Mouse (Mus musculus): Measurements from ENCODE around the gene Ttn. TPM values are rescaled to one million over a fixed set of nuclear protein-coding genes. Genes with fewer than 3 reads are reported as not detected.

Ttn gene
- polyA plus RNA-seq, 1 experiment from 2014 or later, result 2.5 TPM

- no peak overlapping the region for H3K9ac ChIP-seq
- no peak overlapping the region for H3K4me2 ChIP-seq (replicated peaks)
- H3K9me3 ChIP-seq (replicated peaks), result no peaks in the 10 kb centered on the region
- no peaks in the 10 kb centered on the region for H3K27me3 ChIP-seq
- WGBS, result 49% methylated on average over 9 of the region's 9 CpGs
- no peak overlapping the region for H3K4me3 ChIP-seq
- no peak for ATAC-seq (ENCODE audit: low FRiP score)
- H3K4me1 ChIP-seq, result no peaks in the 10 kb centered on the region
- no peaks in the 10 kb centered on the region for H3K36me3 ChIP-seq
- H3K27ac ChIP-seq, result no peak overlapping the region
Observed at GRCm38 (mm10) chr2:76980146-76980545, 2.2 kb downstream of the Ttn start.

- Histone ChIP-seq H3K4me1 (no peaks in the 10 kb centered on the region), H3K27me3 (no peaks in the 10 kb centered on the region), H3K27ac (no peak overlapping the region), H3K36me3 (no peaks in the 10 kb centered on the region), H3K4me2 (replicated peaks) (no peak overlapping the region), H3K4me3 (no peak overlapping the region), H3K9ac (no peak overlapping the region), H3K9me3 (replicated peaks) (no peaks in the 10 kb centered on the region)
- 74% methylated on average over 6 of the region's 6 CpGs for WGBS
- no peak for ATAC-seq (ENCODE audit: low FRiP score)
Observed at GRCm38 (mm10) chr2:76977650-76978049, 4.7 kb downstream of the Ttn start.

GRCm38 (mm10) chr2:76972051-76972450 lies 10.3 kb downstream of the Ttn start:
- H3K9me3 ChIP-seq (replicated peaks), result no peaks in the 10 kb centered on the region
- no peaks in the 10 kb centered on the region for H3K27me3 ChIP-seq
- H3K36me3 ChIP-seq, result no peaks in the 10 kb centered on the region
- no peak overlapping the region for H3K27ac ChIP-seq
- WGBS, result 50% methylated on average over 4 of the region's 4 CpGs
- no peaks in the 10 kb centered on the region for H3K4me1 ChIP-seq
- H3K9ac ChIP-seq, result no peak overlapping the region
- no peak overlapping the region for H3K4me3 ChIP-seq
- H3K4me2 ChIP-seq (replicated peaks), result no peak overlapping the region
- ATAC-seq (ENCODE audit: low FRiP score), result no peak

GRCm38 (mm10) chr2:76971069-76971468 lies 11.3 kb downstream of the Ttn start:
- Histone ChIP-seq H3K4me1 (no peaks in the 10 kb centered on the region), H3K27ac (no peak overlapping the region), H3K9ac (no peak overlapping the region), H3K4me3 (no peak overlapping the region), H3K9me3 (replicated peaks) (no peaks in the 10 kb centered on the region), H3K27me3 (no peaks in the 10 kb centered on the region), H3K36me3 (no peaks in the 10 kb centered on the region), H3K4me2 (replicated peaks) (no peak overlapping the region)
- WGBS, result 66% methylated on average over 5 of the region's 5 CpGs
- ATAC-seq (ENCODE audit: low FRiP score), result peak; percentile 46; the same call in 1 of the 2 replicates

GRCm38 (mm10) chr2:76970669-76971068 lies 11.7 kb downstream of the Ttn start:
- no peak overlapping the region for H3K4me3 ChIP-seq
- H3K4me2 ChIP-seq (replicated peaks), result no peak overlapping the region
- H3K4me1 ChIP-seq, result no peaks in the 10 kb centered on the region
- no peak overlapping the region for H3K27ac ChIP-seq
- ATAC-seq (ENCODE audit: low FRiP score), result peak; percentile 75
- H3K27me3 ChIP-seq, result no peaks in the 10 kb centered on the region
- no peaks in the 10 kb centered on the region for H3K9me3 ChIP-seq (replicated peaks)
- WGBS, result 26% methylated on average over 4 of the region's 4 CpGs
- no peak overlapping the region for H3K9ac ChIP-seq
- no peaks in the 10 kb centered on the region for H3K36me3 ChIP-seq

GRCm38 (mm10) chr2:76970204-76970603 lies 12.1 kb downstream of the Ttn start:
- no peak overlapping the region for H3K4me2 ChIP-seq (replicated peaks)
- 62% methylated on average over 6 of the region's 6 CpGs for WGBS
- no peak for ATAC-seq (ENCODE audit: low FRiP score)
- no peaks in the 10 kb centered on the region for H3K27me3 ChIP-seq
- no peaks in the 10 kb centered on the region for H3K9me3 ChIP-seq (replicated peaks)
- H3K4me1 ChIP-seq, result no peaks in the 10 kb centered on the region
- H3K36me3 ChIP-seq, result no peaks in the 10 kb centered on the region
- no peak overlapping the region for H3K27ac ChIP-seq
- no peak overlapping the region for H3K4me3 ChIP-seq
- no peak overlapping the region for H3K9ac ChIP-seq

GRCm38 (mm10) chr2:76969637-76970036 lies 12.7 kb downstream of the Ttn start:
- no peaks in the 10 kb centered on the region for H3K27me3 ChIP-seq
- no peak overlapping the region for H3K9ac ChIP-seq
- ATAC-seq (ENCODE audit: low FRiP score), result no peak
- H3K4me3 ChIP-seq, result no peak overlapping the region
- H3K9me3 ChIP-seq (replicated peaks), result no peaks in the 10 kb centered on the region
- 82% methylated on average over 21 of the region's 21 CpGs for WGBS
- H3K4me2 ChIP-seq (replicated peaks), result no peak overlapping the region
- no peaks in the 10 kb centered on the region for H3K36me3 ChIP-seq
- H3K4me1 ChIP-seq, result no peaks in the 10 kb centered on the region
- H3K27ac ChIP-seq, result no peak overlapping the region

GRCm38 (mm10) chr2:76968919-76969318 lies 13.4 kb downstream of the Ttn start:
- H3K4me3 ChIP-seq, result no peak overlapping the region

GRCm38 (mm10) chr2:76966582-76966981 lies 15.8 kb downstream of the Ttn start:
- Histone ChIP-seq H3K36me3 (no peaks in the 10 kb centered on the region), H3K9ac (no peak overlapping the region), H3K27ac (no peak overlapping the region), H3K4me2 (replicated peaks) (no peak overlapping the region), H3K4me1 (no peaks in the 10 kb centered on the region), H3K4me3 (no peak overlapping the region), H3K9me3 (replicated peaks) (no peaks in the 10 kb centered on the region), H3K27me3 (no peaks in the 10 kb centered on the region)
- 86% methylated on average over 6 of the region's 6 CpGs for WGBS
- ATAC-seq (ENCODE audit: low FRiP score), result no peak

More at GRCm38 (mm10) chr2:76968919-76969318, 13.4 kb downstream of the Ttn start:
- no peak overlapping the region for H3K4me2 ChIP-seq (replicated peaks)
- H3K9me3 ChIP-seq (replicated peaks), result no peaks in the 10 kb centered on the region
- no peak overlapping the region for H3K9ac ChIP-seq
- no peaks in the 10 kb centered on the region for H3K27me3 ChIP-seq
- WGBS, result 32% methylated on average over 8 of the region's 8 CpGs
- no peaks in the 10 kb centered on the region for H3K4me1 ChIP-seq
- ATAC-seq (ENCODE audit: low FRiP score), result peak; percentile 70; the same call in 1 of the 2 replicates
- H3K27ac ChIP-seq, result no peak overlapping the region
- no peaks in the 10 kb centered on the region for H3K36me3 ChIP-seq

- no peak overlapping the region for H3K4me2 ChIP-seq (replicated peaks)
- no peak overlapping the region for H3K9ac ChIP-seq
- 84% methylated on average over 2 of the region's 2 CpGs for WGBS
- H3K4me1 ChIP-seq, result no peaks in the 10 kb centered on the region
- H3K36me3 ChIP-seq, result no peaks in the 10 kb centered on the region
- no peaks in the 10 kb centered on the region for H3K27me3 ChIP-seq
- no peak overlapping the region for H3K27ac ChIP-seq
- no peaks in the 10 kb centered on the region for H3K9me3 ChIP-seq (replicated peaks)
- H3K4me3 ChIP-seq, result no peak overlapping the region
- no peak for ATAC-seq (ENCODE audit: low FRiP score)
Observed at GRCm38 (mm10) chr2:76966013-76966412, 16.3 kb downstream of the Ttn start.

- no peaks in the 10 kb centered on the region for H3K9me3 ChIP-seq (replicated peaks)
- H3K36me3 ChIP-seq, result no peaks in the 10 kb centered on the region
- no peak overlapping the region for H3K9ac ChIP-seq
- H3K4me3 ChIP-seq, result no peak overlapping the region
- no peaks in the 10 kb centered on the region for H3K27me3 ChIP-seq
- H3K27ac ChIP-seq, result no peak overlapping the region
- no peaks in the 10 kb centered on the region for H3K4me1 ChIP-seq
- H3K4me2 ChIP-seq (replicated peaks), result no peak overlapping the region
- no peak for ATAC-seq (ENCODE audit: low FRiP score)
- WGBS, result 91% methylated on average over 7 of the region's 7 CpGs
Observed at GRCm38 (mm10) chr2:76965542-76965941, 16.8 kb downstream of the Ttn start.

GRCm38 (mm10) chr2:76962045-76962432 lies 20.3 kb downstream of the Ttn start:
- no peaks in the 10 kb centered on the region for H3K4me1 ChIP-seq
- no peak overlapping the region for H3K4me3 ChIP-seq
- WGBS, result 85% methylated on average over 6 of the region's 6 CpGs
- no peaks in the 10 kb centered on the region for H3K27me3 ChIP-seq
- no peak overlapping the region for H3K27ac ChIP-seq
- H3K9me3 ChIP-seq (replicated peaks), result no peaks in the 10 kb centered on the region
- no peaks in the 10 kb centered on the region for H3K36me3 ChIP-seq
- no peak overlapping the region for H3K9ac ChIP-seq
- H3K4me2 ChIP-seq (replicated peaks), result no peak overlapping the region
- no peak for ATAC-seq (ENCODE audit: low FRiP score)

- H3K27ac ChIP-seq, result no peak overlapping the region
- no peak overlapping the region for H3K9ac ChIP-seq
- WGBS, result 87% methylated on average over 10 of the region's 10 CpGs
- no peaks in the 10 kb centered on the region for H3K4me1 ChIP-seq
- no peaks in the 10 kb centered on the region for H3K36me3 ChIP-seq
- H3K27me3 ChIP-seq, result no peaks in the 10 kb centered on the region
- no peak overlapping the region for H3K4me3 ChIP-seq
- no peak overlapping the region for H3K4me2 ChIP-seq (replicated peaks)
- ATAC-seq (ENCODE audit: low FRiP score), result no peak
- H3K9me3 ChIP-seq (replicated peaks), result no peaks in the 10 kb centered on the region
Observed at GRCm38 (mm10) chr2:76961420-76962044, 20.8 kb downstream of the Ttn start.

Data from hindbrain, embryonic 12.5 days (tissue).